Mouse (Mus musculus) megakaryocyte, embryonic 14.5 days (primary cell): ENCODE data around the gene Calcoco1.

Experiments used
- FLI1 ChIP-seq: IDR thresholded peaks from 2 replicates; pipeline ENCODE4 v1.6.1; 2012; ENCODE audit warnings: low read length, inconsistent platforms, mixed read lengths
- GATA1 ChIP-seq: IDR thresholded peaks from 3 replicates; pipeline ENCODE4 v1.6.1; 2012; ENCODE audit warnings: mixed read lengths, low read length, inconsistent platforms, borderline replicate concordance

DNA sequence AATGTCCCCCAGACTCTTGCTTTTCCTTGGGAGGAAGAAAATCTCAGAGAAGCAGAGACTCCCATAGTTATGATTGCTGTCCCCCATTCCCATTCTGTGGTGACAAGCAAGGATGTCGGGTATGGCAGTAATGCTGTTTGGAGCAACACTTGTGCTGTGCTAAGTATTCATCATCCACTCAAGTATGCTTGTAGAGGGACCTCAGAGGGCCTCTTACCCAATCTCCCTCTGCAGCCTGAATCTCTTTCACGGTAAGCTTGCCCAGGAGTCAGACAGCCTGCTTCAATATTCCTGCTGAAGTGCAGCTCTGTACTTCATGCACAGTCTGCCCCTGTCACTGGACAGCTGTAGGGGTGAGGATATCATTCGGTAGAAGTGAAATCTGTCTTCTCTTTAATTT, 25.1 kb downstream of the Calcoco1 start:
- TF ChIP-seq GATA1 (no peak), FLI1 (no peak)
